Mouse (Mus musculus): ENCODE data around the gene Srcin1. TPM values are rescaled to one million over a fixed set of nuclear protein-coding genes. Genes with fewer than 3 reads are reported as not detected.

Gene Srcin1
- polyA plus RNA-seq, 1 experiment, result 7.7 TPM

- no peaks in the 10 kb centered on the region for H3K9me3 ChIP-seq (replicated peaks; ENCODE audit: control insufficient read depth, insufficient read depth, low read length, poor library complexity, severe bottlenecking)
- H3K9ac ChIP-seq (ENCODE audit: low read depth, poor library complexity, severe bottlenecking), result no peak overlapping the region
- no peak overlapping the region for H3K27ac ChIP-seq (ENCODE audit: insufficient read depth, low read length)
- TF ChIP-seq CTCF (IDR thresholded peaks at IDR 0.05; ENCODE audit: low read depth, low read length) (no peak), POLR2A (IDR thresholded peaks at IDR 0.05; ENCODE audit: insufficient read depth, low read length) (no peak), EP300 (IDR thresholded peaks at IDR 0.05; ENCODE audit: insufficient read depth, low read depth, low read length) (no peak)
- peaks cover 7% of the 10 kb centered on the region for H3K4me1 ChIP-seq (ENCODE audit: control insufficient read depth, insufficient read depth, low read length)
- H3K4me3 ChIP-seq (ENCODE audit: low read depth, low read length), result no peak overlapping the region
- H3K36me3 ChIP-seq (ENCODE audit: control insufficient read depth, insufficient read depth, low read length, poor library complexity, severe bottlenecking), result peaks cover 16% of the 10 kb centered on the region
- H3K27me3 ChIP-seq (ENCODE audit: control insufficient read depth, insufficient read depth, low read length, poor library complexity, severe bottlenecking), result no peaks in the 10 kb centered on the region
These were observed 39.3 kb upstream of the Srcin1 start for GRCm38 (mm10) chr11:97615276-97615675.

GRCm38 (mm10) chr11:97611076-97611475 lies 35.1 kb upstream of the Srcin1 start:
- H3K27me3 ChIP-seq (ENCODE audit: control insufficient read depth, insufficient read depth, low read length, poor library complexity, severe bottlenecking), result no peaks in the 10 kb centered on the region
- H3K36me3 ChIP-seq (ENCODE audit: control insufficient read depth, insufficient read depth, low read length, poor library complexity, severe bottlenecking), result peaks cover 14% of the 10 kb centered on the region
- peaks cover 2% of the 10 kb centered on the region for H3K4me1 ChIP-seq (ENCODE audit: control insufficient read depth, insufficient read depth, low read length)
- TF ChIP-seq EP300 (IDR thresholded peaks at IDR 0.05; ENCODE audit: insufficient read depth, low read depth, low read length) (no peak), CTCF (IDR thresholded peaks at IDR 0.05; ENCODE audit: low read depth, low read length) (no peak), POLR2A (IDR thresholded peaks at IDR 0.05; ENCODE audit: insufficient read depth, low read length) (no peak)
- H3K4me3 ChIP-seq (ENCODE audit: low read depth, low read length), result no peak overlapping the region
- H3K27ac ChIP-seq (ENCODE audit: insufficient read depth, low read length), result no peak overlapping the region
- no peak overlapping the region for H3K9ac ChIP-seq (ENCODE audit: low read depth, poor library complexity, severe bottlenecking)
- no peaks in the 10 kb centered on the region for H3K9me3 ChIP-seq (replicated peaks; ENCODE audit: control insufficient read depth, insufficient read depth, low read length, poor library complexity, severe bottlenecking)

- Histone ChIP-seq H3K9me3 (replicated peaks; ENCODE audit: control insufficient read depth, insufficient read depth, low read length, poor library complexity, severe bottlenecking) (no peaks in the 10 kb centered on the region), H3K9ac (ENCODE audit: low read depth, poor library complexity, severe bottlenecking) (no peak overlapping the region), H3K4me3 (ENCODE audit: low read depth, low read length) (no peak overlapping the region), H3K27ac (ENCODE audit: insufficient read depth, low read length) (no peak overlapping the region), H3K4me1 (ENCODE audit: control insufficient read depth, insufficient read depth, low read length) (peaks cover 2% of the 10 kb centered on the region), H3K27me3 (ENCODE audit: control insufficient read depth, insufficient read depth, low read length, poor library complexity, severe bottlenecking) (no peaks in the 10 kb centered on the region), H3K36me3 (ENCODE audit: control insufficient read depth, insufficient read depth, low read length, poor library complexity, severe bottlenecking) (peaks cover 15% of the 10 kb centered on the region)
- TF ChIP-seq EP300 (IDR thresholded peaks at IDR 0.05; ENCODE audit: insufficient read depth, low read depth, low read length) (no peak), POLR2A (IDR thresholded peaks at IDR 0.05; ENCODE audit: insufficient read depth, low read length) (no peak), CTCF (IDR thresholded peaks at IDR 0.05; ENCODE audit: low read depth, low read length) (no peak)
These were observed 33.8 kb upstream of the Srcin1 start for GRCm38 (mm10) chr11:97609743-97610142.

- H3K27ac ChIP-seq (ENCODE audit: insufficient read depth, low read length), result no peak overlapping the region
- peaks cover 15% of the 10 kb centered on the region for H3K36me3 ChIP-seq (ENCODE audit: control insufficient read depth, insufficient read depth, low read length, poor library complexity, severe bottlenecking)
- peaks cover 2% of the 10 kb centered on the region for H3K4me1 ChIP-seq (ENCODE audit: control insufficient read depth, insufficient read depth, low read length)
- no peak overlapping the region for H3K9ac ChIP-seq (ENCODE audit: low read depth, poor library complexity, severe bottlenecking)
- no peak for TF ChIP-seq EP300 (IDR thresholded peaks at IDR 0.05; ENCODE audit: insufficient read depth, low read depth, low read length)
- no peak for TF ChIP-seq CTCF (IDR thresholded peaks at IDR 0.05; ENCODE audit: low read depth, low read length)
- no peak for TF ChIP-seq POLR2A (IDR thresholded peaks at IDR 0.05; ENCODE audit: insufficient read depth, low read length)
- no peak overlapping the region for H3K4me3 ChIP-seq (ENCODE audit: low read depth, low read length)
- no peaks in the 10 kb centered on the region for H3K27me3 ChIP-seq (ENCODE audit: control insufficient read depth, insufficient read depth, low read length, poor library complexity, severe bottlenecking)
- no peaks in the 10 kb centered on the region for H3K9me3 ChIP-seq (replicated peaks; ENCODE audit: control insufficient read depth, insufficient read depth, low read length, poor library complexity, severe bottlenecking)
These were observed 32.9 kb upstream of the Srcin1 start for GRCm38 (mm10) chr11:97608933-97609332.

GRCm38 (mm10) chr11:97607056-97607725 lies 31.2 kb upstream of the Srcin1 start:
- Histone ChIP-seq H3K4me3 (ENCODE audit: low read depth, low read length) (no peak overlapping the region), H3K36me3 (ENCODE audit: control insufficient read depth, insufficient read depth, low read length, poor library complexity, severe bottlenecking) (peaks cover 13% of the 10 kb centered on the region)
- TF ChIP-seq CTCF (IDR thresholded peaks at IDR 0.05; ENCODE audit: low read depth, low read length), result no peak
- TF ChIP-seq EP300 (IDR thresholded peaks at IDR 0.05; ENCODE audit: insufficient read depth, low read depth, low read length), result no peak
- TF ChIP-seq POLR2A (IDR thresholded peaks at IDR 0.05; ENCODE audit: insufficient read depth, low read length), result no peak

GRCm38 (mm10) chr11:97603891-97604290 lies 27.9 kb upstream of the Srcin1 start:
- TF ChIP-seq POLR2A (IDR thresholded peaks at IDR 0.05; ENCODE audit: insufficient read depth, low read length), result no peak
- TF ChIP-seq EP300 (IDR thresholded peaks at IDR 0.05; ENCODE audit: insufficient read depth, low read depth, low read length), result no peak
- no peak for TF ChIP-seq CTCF (IDR thresholded peaks at IDR 0.05; ENCODE audit: low read depth, low read length)
- no peak overlapping the region for H3K9ac ChIP-seq (ENCODE audit: low read depth, poor library complexity, severe bottlenecking)
- peaks cover 5% of the 10 kb centered on the region for H3K36me3 ChIP-seq (ENCODE audit: control insufficient read depth, insufficient read depth, low read length, poor library complexity, severe bottlenecking)
- H3K27me3 ChIP-seq (ENCODE audit: control insufficient read depth, insufficient read depth, low read length, poor library complexity, severe bottlenecking), result no peaks in the 10 kb centered on the region
- H3K4me3 ChIP-seq (ENCODE audit: low read depth, low read length), result no peak overlapping the region
- H3K9me3 ChIP-seq (replicated peaks; ENCODE audit: control insufficient read depth, insufficient read depth, low read length, poor library complexity, severe bottlenecking), result no peaks in the 10 kb centered on the region
- no peaks in the 10 kb centered on the region for H3K4me1 ChIP-seq (ENCODE audit: control insufficient read depth, insufficient read depth, low read length)
- no peak overlapping the region for H3K27ac ChIP-seq (ENCODE audit: insufficient read depth, low read length)

More at GRCm38 (mm10) chr11:97607056-97607725, 31.2 kb upstream of the Srcin1 start:
- Histone ChIP-seq H3K9me3 (replicated peaks; ENCODE audit: control insufficient read depth, insufficient read depth, low read length, poor library complexity, severe bottlenecking) (no peaks in the 10 kb centered on the region), H3K4me1 (ENCODE audit: control insufficient read depth, insufficient read depth, low read length) (peaks cover 2% of the 10 kb centered on the region), H3K27ac (ENCODE audit: insufficient read depth, low read length) (no peak overlapping the region), H3K27me3 (ENCODE audit: control insufficient read depth, insufficient read depth, low read length, poor library complexity, severe bottlenecking) (no peaks in the 10 kb centered on the region), H3K9ac (ENCODE audit: low read depth, poor library complexity, severe bottlenecking) (no peak overlapping the region)

All from ES-Bruce4 (cell line).